Mouse (Mus musculus) erythroblast, embryonic 14.5 days (primary cell): ENCODE measurements around the gene Nkiras2.

Experiments
- GATA1 ChIP-seq: IDR thresholded peaks from 2 replicates; pipeline ENCODE4 v1.6.1; 2012; ENCODE audit warnings: low read length, inconsistent platforms, mixed read lengths
- TAL1 ChIP-seq: IDR thresholded peaks from 3 replicates; pipeline ENCODE4 v1.6.1; 2012; ENCODE audit warnings: low read length, inconsistent platforms, mixed read lengths

DNA sequence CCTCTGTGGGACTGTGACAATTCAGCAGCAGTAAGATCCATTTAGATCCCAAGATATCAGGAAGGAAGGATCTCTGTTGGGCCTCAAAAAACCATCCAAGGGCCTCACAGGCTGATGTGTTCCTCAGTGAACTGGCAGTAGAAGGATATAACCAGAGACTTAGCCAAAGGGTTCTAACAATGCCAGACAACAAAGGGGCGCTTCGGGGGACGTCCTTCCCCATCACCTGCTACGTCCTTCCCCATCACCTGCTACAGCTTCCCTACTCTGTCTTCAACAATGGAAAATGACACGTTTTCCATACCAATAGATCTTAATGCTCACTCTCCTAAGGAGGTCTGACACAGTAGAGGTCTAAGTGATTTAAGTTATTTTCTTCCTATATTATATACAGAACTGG is 2.7 kb upstream of the Nkiras2 start:
- TF ChIP-seq GATA1 = no peak
- TF ChIP-seq TAL1 = no peak
